Mouse (Mus musculus): ENCODE measurements around the gene Foxl1. TPM values are rescaled to one million over a fixed set of nuclear protein-coding genes. Genes with fewer than 3 reads are reported as not detected.

The Foxl1 gene
- total and polyA plus RNA-seq, 3 experiments = 0.07 to 0.12 TPM; not detected in 1

- H3K4me3 ChIP-seq (ENCODE audit: control insufficient read depth in 1 of 2, insufficient read depth in 1 of 2, low read depth in 2 of 2, low read length in 2 of 2) = no peak overlapping the region
- H3K9me3 ChIP-seq (replicated peaks; ENCODE audit: insufficient read depth, low read length) = no peaks in the 10 kb centered on the region
- no peaks in the 10 kb centered on the region for H3K27me3 ChIP-seq (ENCODE audit: control insufficient read depth in 1 of 2, insufficient read depth in 2 of 2, low read length in 2 of 2)
- H3K9ac ChIP-seq (ENCODE audit: control insufficient read depth, low read depth, low read length, poor library complexity, severe bottlenecking) = no peak overlapping the region
- H3K27ac ChIP-seq (ENCODE audit: control insufficient read depth, low read depth, low read length) = no peak overlapping the region
- no peaks in the 10 kb centered on the region for H3K4me1 ChIP-seq (ENCODE audit: control insufficient read depth in 1 of 2, insufficient read depth in 2 of 2, low read length in 2 of 2)
- no peak for DNase-seq (ENCODE audit: low read depth, low spot score)
- TF ChIP-seq CHD1 (IDR thresholded peaks at IDR 0.05; ENCODE audit: low read depth, low read length) (no peak), SMC3 (IDR thresholded peaks at IDR 0.05; ENCODE audit: low read depth, low read length) (no peak), ZMIZ1 (IDR thresholded peaks at IDR 0.05; ENCODE audit: low read depth, low read length) (no peak), USF2 (IDR thresholded peaks at IDR 0.05; ENCODE audit: borderline replicate concordance in 1 of 2, insufficient read depth in 1 of 2, low read depth in 1 of 2, low read length in 2 of 2) (no peak)
- no peaks in the 10 kb centered on the region for H3K79me2 ChIP-seq (ENCODE audit: control insufficient read depth, insufficient read depth, low read length, poor library complexity)
- H3K36me3 ChIP-seq (ENCODE audit: control insufficient read depth in 1 of 2, insufficient read depth in 2 of 2, low read length in 2 of 2) = no peaks in the 10 kb centered on the region
Observed at GRCm38 (mm10) chr8:121080361-121081090, 47.2 kb upstream of the Foxl1 start.

- H3K27ac ChIP-seq (ENCODE audit: control insufficient read depth, low read depth, low read length) = no peak overlapping the region
- DNase-seq (ENCODE audit: low read depth, low spot score) = no peak
- no peak overlapping the region for H3K9ac ChIP-seq (ENCODE audit: control insufficient read depth, low read depth, low read length, poor library complexity, severe bottlenecking)
- H3K79me2 ChIP-seq (ENCODE audit: control insufficient read depth, insufficient read depth, low read length, poor library complexity) = no peaks in the 10 kb centered on the region
- H3K4me1 ChIP-seq (ENCODE audit: control insufficient read depth in 1 of 2, insufficient read depth in 2 of 2, low read length in 2 of 2) = no peaks in the 10 kb centered on the region
- no peaks in the 10 kb centered on the region for H3K9me3 ChIP-seq (replicated peaks; ENCODE audit: insufficient read depth, low read length)
- no peaks in the 10 kb centered on the region for H3K27me3 ChIP-seq (ENCODE audit: control insufficient read depth in 1 of 2, insufficient read depth in 2 of 2, low read length in 2 of 2)
- TF ChIP-seq TBP (IDR thresholded peaks at IDR 0.05; ENCODE audit: low read depth, low read length) (no peak), E2F4 (IDR thresholded peaks at IDR 0.05; ENCODE audit: borderline replicate concordance, low read depth, low read length) (no peak), CTCF (IDR thresholded peaks at IDR 0.05 in 2 of 3, conservative IDR thresholded peaks at IDR 0.05 in 1 of 3; ENCODE audit: control insufficient read depth in 1 of 3, insufficient read depth in 1 of 3, low read depth in 2 of 3, low read length in 3 of 3, poor library complexity in 1 of 3, severe bottlenecking in 1 of 3) (no peak), MXI1 (IDR thresholded peaks at IDR 0.05; ENCODE audit: low read depth, low read length) (no peak), ZKSCAN1 (IDR thresholded peaks at IDR 0.05; ENCODE audit: low read depth, low read length) (no peak), EP300 (IDR thresholded peaks at IDR 0.05; ENCODE audit: low read depth in 1 of 2, low read length in 2 of 2) (no peak), GATA1 (IDR thresholded peaks at IDR 0.05; ENCODE audit: low read depth, low read length) (no peak), JUND (IDR thresholded peaks at IDR 0.05; ENCODE audit: low read depth, low read length) (no peak), CHD2 (IDR thresholded peaks at IDR 0.05; ENCODE audit: low read length) (no peak), USF1 (IDR thresholded peaks at IDR 0.05; ENCODE audit: low read depth, low read length) (no peak), USF2 (IDR thresholded peaks at IDR 0.05; ENCODE audit: borderline replicate concordance in 1 of 2, insufficient read depth in 1 of 2, low read depth in 1 of 2, low read length in 2 of 2) (no peak), MAX (IDR thresholded peaks at IDR 0.05; ENCODE audit: low read length) (no peak), NRF1 (IDR thresholded peaks at IDR 0.05; ENCODE audit: insufficient read depth, low read depth, low read length, poor library complexity, severe bottlenecking) (no peak)
- no peak overlapping the region for H3K4me3 ChIP-seq (ENCODE audit: control insufficient read depth in 1 of 2, insufficient read depth in 1 of 2, low read depth in 2 of 2, low read length in 2 of 2)
- no peaks in the 10 kb centered on the region for H3K36me3 ChIP-seq (ENCODE audit: control insufficient read depth in 1 of 2, insufficient read depth in 2 of 2, low read length in 2 of 2)
Observed at GRCm38 (mm10) chr8:121081398-121081797, 46.3 kb upstream of the Foxl1 start.

All from MEL (cell line).